Mouse (Mus musculus) gastrocnemius, adult 18-20 months (tissue): ENCODE data around the gene Fat2. TPM values are rescaled to one million over a fixed set of nuclear protein-coding genes. Genes with fewer than 3 reads are reported as not detected.

ENCODE experiments used
- DNase-seq: peaks from one replicate; pipeline ENCODE4 v3.0.0; 2021; ENCODE audit warnings: low spot score
- total RNA-seq, 2 experiments: library from RNA; stranded (reverse); gene quantifications; 2 replicates each; pipeline ENCODE4 v1.2.3; 2021

Fat2 gene
- total RNA-seq, 2 experiments from 2014 or later: 0.02 to 0.05 TPM

- DNase-seq: no peak
Observed at GRCm38 (mm10) chr11:55250527-55250926, 85.8 kb downstream of the Fat2 start.

GRCm38 (mm10) chr11:55240556-55240955 lies 95.8 kb downstream of the Fat2 start:
- DNase-seq: peak; percentile 82

GRCm38 (mm10) chr11:55239496-55239895 lies 96.9 kb downstream of the Fat2 start:
- no peak for DNase-seq

- no peak for DNase-seq
Observed at GRCm38 (mm10) chr11:55236815-55237214, 99.5 kb downstream of the Fat2 start.

GRCm38 (mm10) chr11:55234791-55235190 lies 101.6 kb downstream of the Fat2 start:
- no peak for DNase-seq

- DNase-seq: no peak
Observed at GRCm38 (mm10) chr11:55234288-55234687, 102.1 kb downstream of the Fat2 start.

GRCm38 (mm10) chr11:55231034-55231433 lies 105.3 kb downstream of the Fat2 start:
- DNase-seq: no peak

- no peak for DNase-seq
Observed at GRCm38 (mm10) chr11:55221306-55221705, 115.1 kb downstream of the Fat2 start.

- no peak for DNase-seq
Observed at GRCm38 (mm10) chr11:55218473-55218872, 117.9 kb downstream of the Fat2 start.

- DNase-seq: no peak
Observed at GRCm38 (mm10) chr11:55217880-55218279, 118.5 kb downstream of the Fat2 start.

- DNase-seq: no peak
Observed at GRCm38 (mm10) chr11:55217418-55217817, 118.9 kb downstream of the Fat2 start.

GRCm38 (mm10) chr11:55216830-55217229 lies 119.5 kb downstream of the Fat2 start:
- DNase-seq: no peak

GRCm38 (mm10) chr11:55216061-55216460 lies 120.3 kb downstream of the Fat2 start:
- DNase-seq: no peak

- peak; percentile 26 for DNase-seq
Observed at GRCm38 (mm10) chr11:55214978-55215377, 121.4 kb downstream of the Fat2 start.

- DNase-seq: peak; percentile 33
Observed at GRCm38 (mm10) chr11:55214161-55214560, 122.2 kb downstream of the Fat2 start.

- no peak for DNase-seq
Observed at GRCm38 (mm10) chr11:55213518-55213917, 122.8 kb downstream of the Fat2 start.

GRCm38 (mm10) chr11:55209626-55210353 lies 126.6 kb downstream of the Fat2 start:
- no peak for DNase-seq

- DNase-seq: no peak
Observed at GRCm38 (mm10) chr11:55209032-55209431, 127.3 kb downstream of the Fat2 start.

GRCm38 (mm10) chr11:55208001-55208690 lies 128.2 kb downstream of the Fat2 start:
- no peak for DNase-seq

- DNase-seq: no peak
Observed at GRCm38 (mm10) chr11:55204602-55205001, 131.8 kb downstream of the Fat2 start.

- peak; percentile 97 for DNase-seq
Observed at GRCm38 (mm10) chr11:55204159-55204596, 132.2 kb downstream of the Fat2 start, which contains the start of gene Slc36a1. TSS of gene Slc36a1 (plus strand) at chr11:55204350.
